Mouse (Mus musculus): ENCODE data around the gene Mical2. TPM values are rescaled to one million over a fixed set of nuclear protein-coding genes. Genes with fewer than 3 reads are reported as not detected.

Gene Mical2
- polyA plus RNA-seq, 1 experiment from 2014 or later, result 1.9 TPM

DNA sequence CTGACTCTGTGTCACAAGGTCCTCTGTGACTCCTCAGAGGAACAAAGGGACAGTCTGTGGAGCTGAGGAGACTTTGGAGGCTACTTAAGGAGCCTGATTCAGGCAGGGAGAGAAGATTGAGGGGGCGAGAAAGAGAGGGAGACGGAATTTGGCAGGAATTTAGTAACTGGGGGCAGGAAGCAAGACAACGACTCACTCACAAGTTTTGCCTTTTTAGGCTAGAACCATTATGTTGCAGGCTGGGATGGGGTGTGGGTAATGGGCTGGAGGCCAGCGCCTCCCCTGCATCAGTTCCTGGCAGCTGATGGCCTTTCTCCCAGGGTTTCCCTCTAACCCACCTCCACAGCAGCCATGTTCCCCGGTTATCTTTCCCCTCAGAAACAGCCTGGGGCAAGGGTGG is 152.8 kb downstream of the Mical2 start:
- no peak overlapping the region for H3K4me2 ChIP-seq
- H3K9ac ChIP-seq, result no peak overlapping the region
- no peaks in the 10 kb centered on the region; the same call in 1 of the 2 replicates for H3K27me3 ChIP-seq
- no peak overlapping the region for H3K27ac ChIP-seq (replicated peaks)
- ATAC-seq (ENCODE audit: low read depth), result no peak
- no peak overlapping the region for H3K4me3 ChIP-seq
- no peaks in the 10 kb centered on the region for H3K4me1 ChIP-seq (replicated peaks)
- H3K9me3 ChIP-seq, result no peaks in the 10 kb centered on the region
- no peaks in the 10 kb centered on the region for H3K36me3 ChIP-seq
- 79% methylated on average over 5 of the region's 5 CpGs for WGBS

DNA sequence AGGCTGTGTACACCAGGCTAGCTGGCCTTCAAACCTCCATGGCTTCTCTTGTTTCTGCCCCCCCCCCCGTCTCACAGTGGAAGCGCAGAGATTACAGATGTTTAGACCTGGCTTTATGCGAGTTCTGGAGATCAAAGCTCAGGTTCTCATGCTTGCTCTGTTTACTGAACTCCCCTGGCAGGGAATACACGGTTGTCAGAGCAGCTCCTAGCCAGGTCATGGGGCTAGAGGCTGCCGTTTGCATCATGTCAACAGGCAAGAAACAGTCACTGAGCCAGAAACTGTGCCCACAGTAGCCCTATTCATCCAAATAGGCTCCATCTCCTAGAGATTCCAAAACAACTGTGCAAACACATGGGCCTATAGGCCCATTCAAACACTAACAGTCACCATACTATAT is 160.9 kb downstream of the Mical2 start:
- no peaks in the 10 kb centered on the region for H3K27me3 ChIP-seq
- no peak overlapping the region for H3K4me2 ChIP-seq
- no peak overlapping the region for H3K27ac ChIP-seq (replicated peaks)
- no peaks in the 10 kb centered on the region for H3K36me3 ChIP-seq
- no peak for ATAC-seq (ENCODE audit: low read depth)
- H3K9ac ChIP-seq, result no peak overlapping the region
- H3K4me1 ChIP-seq (replicated peaks), result peaks cover 27% of the 10 kb centered on the region
- H3K9me3 ChIP-seq, result no peaks in the 10 kb centered on the region
- H3K4me3 ChIP-seq, result no peak overlapping the region
- WGBS, result 68% methylated on average over 5 of the region's 5 CpGs

DNA sequence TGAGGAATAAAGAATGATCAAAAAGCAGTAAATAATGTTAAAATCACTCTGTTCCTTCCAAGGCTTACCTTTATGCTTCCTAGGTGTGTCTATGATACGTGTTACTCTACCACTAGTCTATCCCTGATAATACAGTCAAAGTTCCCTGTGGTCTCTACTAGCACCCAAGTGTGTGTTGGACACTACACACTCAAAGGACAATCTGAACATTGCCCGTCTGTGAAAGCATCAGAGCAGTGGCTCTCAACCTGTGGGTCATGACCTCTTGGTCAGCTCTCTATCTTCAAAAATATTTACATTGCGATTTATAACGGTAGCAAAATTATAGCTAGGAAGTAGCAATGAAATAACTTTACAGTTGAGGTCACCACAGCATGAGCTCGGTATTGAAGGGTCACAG is 162.2 kb downstream of the Mical2 start:
- 79% methylated on average over 5 of the region's 5 CpGs for WGBS

DNA sequence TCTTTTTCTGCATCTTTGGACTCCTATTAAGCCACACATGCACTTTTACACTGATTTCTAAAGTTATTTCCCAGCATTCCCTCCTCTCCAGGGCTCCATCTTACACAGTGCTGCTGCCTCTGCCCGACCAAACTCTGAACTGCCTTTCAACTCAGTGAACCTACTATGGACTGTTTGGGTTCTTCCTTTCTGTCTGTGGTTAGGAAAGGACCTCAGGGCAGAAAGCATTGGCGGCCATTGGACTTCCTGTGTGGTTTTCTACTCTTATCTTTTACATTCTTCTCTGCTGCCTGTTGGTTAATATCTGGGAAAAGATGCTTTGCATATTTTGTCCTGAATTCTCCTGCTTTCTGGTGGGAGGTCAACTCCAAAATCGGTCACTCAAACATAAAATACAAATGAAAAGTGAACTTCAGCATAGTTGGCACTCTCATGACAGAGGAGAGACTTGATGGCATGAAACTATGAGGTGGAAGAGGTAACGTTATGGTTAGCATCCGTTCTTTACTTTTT is 162.8 kb downstream of the Mical2 start:
- WGBS, result 91% methylated on average over 5 of the region's 5 CpGs
- ATAC-seq (ENCODE audit: low read depth), result no peak

More for the DNA sequence above, 162.2 kb downstream of the Mical2 start:
- ATAC-seq (ENCODE audit: low read depth), result no peak
- no peaks in the 10 kb centered on the region for H3K36me3 ChIP-seq
- no peaks in the 10 kb centered on the region for H3K9me3 ChIP-seq
- H3K27me3 ChIP-seq, result no peaks in the 10 kb centered on the region
- peaks cover 38% of the 10 kb centered on the region for H3K4me1 ChIP-seq (replicated peaks)
- no peak overlapping the region for H3K9ac ChIP-seq
- no peak overlapping the region for H3K4me2 ChIP-seq
- no peak overlapping the region for H3K4me3 ChIP-seq
- no peak overlapping the region for H3K27ac ChIP-seq (replicated peaks)

DNA sequence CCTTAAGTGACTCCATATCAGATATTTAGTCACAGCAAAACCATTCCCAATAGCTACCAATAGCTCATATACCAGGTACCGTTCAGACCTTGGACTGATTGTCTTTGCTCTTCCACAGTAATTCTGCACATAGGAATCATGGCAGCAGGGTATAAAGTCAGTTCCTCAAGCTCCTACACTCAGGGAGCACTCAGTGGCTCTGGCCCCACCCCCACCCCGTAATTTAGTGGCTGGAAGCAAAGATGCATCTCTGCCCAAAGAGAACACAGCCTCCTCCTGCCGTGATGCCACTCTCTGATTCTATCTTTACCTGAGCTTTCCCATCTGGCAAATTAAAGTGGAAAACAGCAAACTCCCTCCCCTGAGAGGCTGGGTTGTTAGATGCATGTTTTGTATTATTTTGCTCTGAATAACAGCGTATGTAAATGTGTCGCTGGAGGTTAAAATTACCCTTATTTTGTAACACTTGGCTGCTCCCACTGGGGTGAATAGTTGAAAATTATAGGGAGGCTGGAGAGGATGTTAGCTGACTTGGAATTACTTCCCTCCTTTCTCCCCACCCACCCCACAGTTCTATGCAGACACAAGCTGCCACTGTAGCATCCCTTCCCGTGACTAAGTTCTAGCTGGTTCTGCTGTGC is 164.1 kb downstream of the Mical2 start:
- peak; percentile 79 for ATAC-seq (ENCODE audit: low read depth)
- WGBS, result 31% methylated on average over 6 of the region's 6 CpGs
- H3K36me3 ChIP-seq, result no peaks in the 10 kb centered on the region
- peaks cover 38% of the 10 kb centered on the region for H3K4me1 ChIP-seq (replicated peaks)
- no peaks in the 10 kb centered on the region for H3K9me3 ChIP-seq
- peak overlapping the region; percentile 2 for H3K4me2 ChIP-seq
- no peak overlapping the region for H3K9ac ChIP-seq
- no peaks in the 10 kb centered on the region for H3K27me3 ChIP-seq
- peak overlapping the region; percentile 82 for H3K27ac ChIP-seq (replicated peaks)
- no peak overlapping the region for H3K4me3 ChIP-seq

More for the DNA sequence above, 162.8 kb downstream of the Mical2 start:
- H3K36me3 ChIP-seq, result no peaks in the 10 kb centered on the region
- H3K4me3 ChIP-seq, result no peak overlapping the region
- no peaks in the 10 kb centered on the region for H3K27me3 ChIP-seq
- H3K27ac ChIP-seq (replicated peaks), result no peak overlapping the region
- no peak overlapping the region for H3K9ac ChIP-seq
- peaks cover 38% of the 10 kb centered on the region for H3K4me1 ChIP-seq (replicated peaks)
- no peaks in the 10 kb centered on the region for H3K9me3 ChIP-seq
- H3K4me2 ChIP-seq, result no peak overlapping the region

DNA sequence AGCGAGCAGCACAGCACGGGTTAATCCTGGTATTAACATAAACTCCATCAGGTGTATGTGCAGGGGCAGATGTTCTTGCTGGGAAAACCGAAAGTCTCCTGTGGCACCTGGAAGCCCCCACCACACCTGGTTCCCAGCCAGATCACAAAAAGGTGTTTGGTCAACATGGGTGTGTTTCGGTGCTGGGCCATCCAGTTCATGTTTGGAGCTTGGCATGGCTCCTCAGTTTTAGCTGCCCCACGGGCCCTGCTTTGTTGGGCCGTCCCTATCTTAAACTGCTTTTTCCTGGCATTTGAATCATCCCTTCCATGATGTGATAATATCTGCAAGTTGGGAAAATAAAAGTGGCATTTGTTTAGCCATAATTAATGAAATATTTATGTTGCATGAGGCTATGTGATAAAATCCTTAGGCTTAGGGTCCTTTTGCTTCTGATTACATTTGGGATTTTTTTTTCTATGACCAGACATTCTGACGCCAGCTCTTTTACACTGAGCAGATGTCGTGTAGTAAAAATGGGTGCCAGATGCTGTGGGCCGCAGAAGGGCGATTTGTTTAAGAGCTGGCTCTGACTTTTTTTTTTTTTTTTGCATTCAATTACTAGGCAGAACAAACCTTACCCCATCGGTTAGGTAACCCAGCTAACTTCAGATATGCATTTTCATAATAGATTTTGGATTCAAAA is 164.7 kb downstream of the Mical2 start:
- H3K27me3 ChIP-seq, result no peaks in the 10 kb centered on the region
- peak; percentile 61; the same call in 1 of the 2 replicates for ATAC-seq (ENCODE audit: low read depth)
- H3K4me3 ChIP-seq, result no peak overlapping the region
- H3K4me1 ChIP-seq (replicated peaks), result peaks cover 38% of the 10 kb centered on the region
- peak overlapping the region; percentile 21 for H3K4me2 ChIP-seq
- WGBS, result 22% methylated on average over 11 of the region's 11 CpGs
- peak overlapping the region; percentile 82 for H3K27ac ChIP-seq (replicated peaks)
- no peak overlapping the region for H3K9ac ChIP-seq
- no peaks in the 10 kb centered on the region for H3K9me3 ChIP-seq
- no peaks in the 10 kb centered on the region for H3K36me3 ChIP-seq

DNA sequence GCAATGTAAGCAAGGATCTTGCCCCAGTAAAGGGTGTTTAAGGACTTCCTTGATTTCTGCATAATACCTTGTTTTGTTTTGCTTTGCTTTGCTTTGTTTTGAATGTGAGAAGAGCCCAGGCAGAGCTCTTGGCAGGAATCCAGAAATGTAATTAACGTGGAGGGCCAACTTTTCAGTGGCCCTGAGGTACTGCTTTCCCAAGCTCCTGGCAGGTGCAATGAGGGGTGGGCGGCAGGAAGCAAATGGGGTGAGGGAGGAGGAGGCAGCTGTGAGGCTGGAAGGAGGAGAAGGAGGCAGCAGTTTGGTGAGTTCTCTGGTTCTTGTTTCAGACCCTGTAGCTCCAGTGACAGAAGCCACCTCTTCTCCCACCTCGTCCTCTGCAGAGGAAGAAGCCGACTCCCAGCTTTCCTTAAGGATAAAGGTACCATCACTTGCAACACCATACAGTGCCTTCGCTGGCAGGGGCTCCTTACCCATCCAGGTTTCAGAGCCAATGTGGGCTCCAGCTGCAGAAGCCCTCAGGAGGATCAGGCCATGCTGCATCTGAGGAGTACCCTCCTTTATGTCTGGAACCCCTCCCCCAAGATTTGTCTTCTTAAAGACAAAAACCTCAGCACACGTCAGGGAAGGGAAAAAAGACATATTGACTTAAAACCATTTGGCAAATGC is 165.4 kb downstream of the Mical2 start:
- Histone ChIP-seq H3K4me2 (peak overlapping the region; percentile 21), H3K9ac (no peak overlapping the region), H3K9me3 (no peaks in the 10 kb centered on the region), H3K36me3 (no peaks in the 10 kb centered on the region), H3K27ac (replicated peaks) (peak overlapping the region; percentile 82), H3K27me3 (no peaks in the 10 kb centered on the region), H3K4me1 (replicated peaks) (peaks cover 38% of the 10 kb centered on the region), H3K4me3 (no peak overlapping the region)
- WGBS, result 22% methylated on average over 6 of the region's 6 CpGs
- ATAC-seq (ENCODE audit: low read depth), result peak; percentile 41; the same call in 1 of the 2 replicates

DNA sequence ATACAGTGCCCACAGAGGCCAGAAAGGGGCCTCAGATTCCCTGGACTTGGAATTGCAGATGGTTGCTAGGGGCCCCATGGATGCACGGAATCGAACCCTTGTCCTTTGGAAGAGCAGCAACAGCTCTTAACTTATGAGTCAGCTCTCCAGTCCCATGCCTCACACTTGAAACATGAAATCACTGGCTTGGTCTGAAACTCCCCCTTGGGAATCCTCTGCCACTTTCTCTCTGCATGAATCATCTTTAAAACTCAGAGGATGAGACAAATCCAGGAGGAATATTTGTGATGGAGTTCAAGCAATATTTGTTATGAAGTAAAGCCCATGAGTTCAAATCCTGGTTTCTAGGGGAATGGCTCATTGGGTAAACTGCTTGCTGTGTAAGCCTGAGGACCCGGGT is 172.1 kb downstream of the Mical2 start:
- ATAC-seq (ENCODE audit: low read depth), result no peak
- no peaks in the 10 kb centered on the region for H3K27me3 ChIP-seq
- no peak overlapping the region for H3K4me2 ChIP-seq
- no peak overlapping the region for H3K9ac ChIP-seq
- no peaks in the 10 kb centered on the region for H3K9me3 ChIP-seq
- H3K4me3 ChIP-seq, result no peak overlapping the region
- peaks cover 10% of the 10 kb centered on the region; the same call in 1 of the 2 replicates for H3K4me1 ChIP-seq (replicated peaks)
- WGBS, result 90% methylated on average over 3 of the region's 3 CpGs
- H3K27ac ChIP-seq (replicated peaks), result no peak overlapping the region
- no peaks in the 10 kb centered on the region for H3K36me3 ChIP-seq

DNA sequence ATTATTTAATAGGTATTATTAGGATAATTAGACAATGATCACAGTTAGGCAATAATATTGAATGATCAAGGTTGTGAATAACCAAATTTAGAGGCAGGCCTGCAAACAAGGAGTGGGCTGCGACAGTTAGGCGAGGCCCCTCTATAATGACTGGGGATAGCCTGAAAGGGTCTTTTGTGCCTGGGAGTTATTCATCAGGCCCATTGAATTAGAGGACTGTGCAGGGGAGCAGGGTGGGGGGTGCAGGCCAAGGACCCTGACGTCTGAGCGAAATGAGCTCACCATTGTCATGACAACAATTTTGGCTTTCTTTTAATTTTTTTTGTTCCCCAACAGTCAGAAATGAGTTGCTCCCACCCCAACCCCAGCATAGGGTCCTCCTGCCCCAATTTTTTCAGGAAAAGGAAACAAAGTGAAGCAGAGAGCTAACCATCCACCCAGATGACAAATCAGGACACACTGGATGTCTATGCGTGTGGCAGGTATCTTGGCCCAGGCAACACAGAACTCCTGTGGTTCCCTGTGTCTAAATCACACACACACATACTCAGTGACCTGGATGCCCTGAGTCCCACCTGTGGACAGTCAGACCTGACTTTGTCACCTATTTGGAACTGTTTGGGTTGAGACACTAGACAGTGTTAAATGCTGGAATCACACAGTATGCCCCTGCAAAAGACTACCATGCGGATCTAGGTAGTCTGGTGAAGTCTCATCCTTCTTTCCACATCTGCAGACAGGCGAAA is 173.9 kb downstream of the Mical2 start:
- no peaks in the 10 kb centered on the region for H3K9me3 ChIP-seq

DNA sequence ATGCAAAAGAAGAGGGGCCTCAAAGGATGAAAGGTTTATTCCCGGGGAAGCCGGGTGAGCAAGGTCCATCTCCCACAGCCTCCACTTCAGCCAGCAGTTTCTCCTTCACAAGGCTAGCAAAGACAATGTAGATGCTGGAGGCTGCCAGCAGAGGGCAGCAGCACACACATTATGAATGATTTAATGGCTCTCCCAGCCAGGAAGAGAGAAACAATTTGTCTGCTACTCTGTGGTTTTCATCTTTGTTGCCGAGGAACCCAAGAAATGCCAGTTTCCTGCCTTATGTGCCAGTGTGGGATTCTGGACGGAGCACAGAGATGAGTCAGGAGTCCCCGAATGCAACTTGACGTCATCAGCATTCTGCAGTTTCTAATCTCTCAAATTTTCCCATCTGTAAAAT is 174.5 kb downstream of the Mical2 start:
- Histone ChIP-seq H3K4me2 (no peak overlapping the region), H3K4me1 (replicated peaks) (peaks cover 10% of the 10 kb centered on the region; the same call in 1 of the 2 replicates), H3K27ac (replicated peaks) (no peak overlapping the region), H3K4me3 (no peak overlapping the region), H3K9me3 (no peaks in the 10 kb centered on the region), H3K36me3 (no peaks in the 10 kb centered on the region), H3K9ac (no peak overlapping the region), H3K27me3 (no peaks in the 10 kb centered on the region)
- WGBS, result 43% methylated on average over 6 of the region's 6 CpGs
- peak; percentile 43; the same call in 1 of the 2 replicates for ATAC-seq (ENCODE audit: low read depth)

More for the DNA sequence above, 173.9 kb downstream of the Mical2 start:
- no peaks in the 10 kb centered on the region for H3K27me3 ChIP-seq
- H3K4me2 ChIP-seq, result no peak overlapping the region
- H3K9ac ChIP-seq, result no peak overlapping the region
- H3K4me3 ChIP-seq, result no peak overlapping the region
- 29% methylated on average over 7 of the region's 7 CpGs for WGBS
- H3K4me1 ChIP-seq (replicated peaks), result peaks cover 10% of the 10 kb centered on the region; the same call in 1 of the 2 replicates
- peak; percentile 77 for ATAC-seq (ENCODE audit: low read depth)
- peak overlapping the region; percentile 39; the same call in 1 of the 2 replicates for H3K27ac ChIP-seq (replicated peaks)
- H3K36me3 ChIP-seq, result no peaks in the 10 kb centered on the region

DNA sequence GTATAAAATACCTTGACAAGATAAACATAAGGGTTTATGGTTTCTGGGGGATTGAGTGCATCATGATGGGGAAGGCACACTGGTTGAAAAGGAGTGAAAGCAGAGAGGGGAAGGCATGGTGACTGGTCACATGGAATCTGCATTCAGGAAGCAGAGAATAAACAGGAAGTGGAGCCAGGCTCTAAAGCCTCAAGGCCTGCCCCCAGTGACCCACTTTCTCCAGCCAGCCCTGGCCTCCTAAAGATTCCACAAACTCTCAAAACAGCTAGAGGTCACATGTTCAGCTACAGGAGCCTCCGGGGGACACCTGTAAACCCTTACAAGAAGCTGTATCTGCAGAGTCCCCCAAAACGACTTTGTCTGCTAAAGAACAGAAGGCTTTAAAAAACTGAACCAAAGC is 179.4 kb downstream of the Mical2 start:
- H3K36me3 ChIP-seq, result no peaks in the 10 kb centered on the region
- H3K4me1 ChIP-seq (replicated peaks), result no peaks in the 10 kb centered on the region; the same call in 1 of the 2 replicates
- 74% methylated on average over 2 of the region's 2 CpGs for WGBS
- no peak overlapping the region for H3K9ac ChIP-seq
- no peak for ATAC-seq (ENCODE audit: low read depth)
- H3K4me3 ChIP-seq, result no peak overlapping the region
- no peak overlapping the region for H3K4me2 ChIP-seq
- H3K27me3 ChIP-seq, result no peaks in the 10 kb centered on the region
- no peaks in the 10 kb centered on the region for H3K9me3 ChIP-seq
- H3K27ac ChIP-seq (replicated peaks), result no peak overlapping the region
